Mouse (Mus musculus): ENCODE results near the gene Otog. TPM values are rescaled to one million over a fixed set of nuclear protein-coding genes. Genes with fewer than 3 reads are reported as not detected.

The Otog gene
- total and polyA plus RNA-seq, 3 experiments, result under 0.01 TPM; not detected in 2

- Histone ChIP-seq H3K4me2 (ENCODE audit: insufficient read depth, low read depth, poor library complexity, severe bottlenecking) (no peak overlapping the region), H3K79me2 (replicated peaks; ENCODE audit: control insufficient read depth, extremely low read depth, insufficient read depth, poor library complexity, severe bottlenecking) (no peaks in the 10 kb centered on the region), H3K9me3 (replicated peaks; ENCODE audit: low read length) (peaks cover 6% of the 10 kb centered on the region), H3K27me3 (replicated peaks) (peaks cover 63% of the 10 kb centered on the region), H3K4me1 (ENCODE audit: control insufficient read depth in 1 of 2, insufficient read depth in 2 of 2) (no peaks in the 10 kb centered on the region), H3K4me3 (replicated peaks in 1 of 3; ENCODE audit: low read depth in 2 of 3, low read length in 2 of 3, poor library complexity in 1 of 3) (no peak overlapping the region), H3K36me3 (replicated peaks in 1 of 2; ENCODE audit: control insufficient read depth in 1 of 2, insufficient read depth in 1 of 2, low read length in 1 of 2) (no peaks in the 10 kb centered on the region), H3K9ac (ENCODE audit: insufficient read depth, low read depth) (no peak overlapping the region), H3K27ac (ENCODE audit: insufficient read depth, low read depth) (no peak overlapping the region)
- dilution Hi-C loops (cut with MboI; ENCODE audit: extremely low pct_ligation_motif_present, extremely low pct_unique_long_range_greater_than_20kb, low sequenced_read_pairs) (no loop called here), in situ Hi-C loops (cut with MboI; ENCODE audit: low pct_ligation_motif_present, low pct_unique_long_range_greater_than_20kb, low sequenced_read_pairs) (no loop called here)
- TF ChIP-seq ZC3H11A (IDR thresholded peaks at IDR 0.05; ENCODE audit: low read depth, low read length) (no peak), NELFE (IDR thresholded peaks at IDR 0.05; ENCODE audit: low read depth, low read length) (no peak), MAZ (IDR thresholded peaks at IDR 0.05; ENCODE audit: low read depth, low read length) (no peak), JUN (IDR thresholded peaks at IDR 0.05; ENCODE audit: insufficient read depth, low read depth, low read length) (no peak), ETS1 (conservative IDR thresholded peaks at IDR 0.05; ENCODE audit: low read depth, low read length) (no peak), MEF2A (IDR thresholded peaks at IDR 0.05; ENCODE audit: borderline replicate concordance, low read depth, low read length) (no peak), BHLHE40 (IDR thresholded peaks at IDR 0.05; ENCODE audit: low read depth, low read length) (no peak), TCF12 (IDR thresholded peaks at IDR 0.05; ENCODE audit: low read depth, low read length) (no peak), EP300 (IDR thresholded peaks at IDR 0.05; ENCODE audit: low read length) (no peak), ELF1 (IDR thresholded peaks at IDR 0.05; ENCODE audit: low read depth, low read length) (no peak), TBP (conservative IDR thresholded peaks at IDR 0.05; ENCODE audit: low read depth, low read length) (no peak), ZKSCAN1 (IDR thresholded peaks at IDR 0.05; ENCODE audit: borderline replicate concordance, low read depth, low read length) (no peak), POLR2AphosphoS2 (IDR thresholded peaks at IDR 0.05; ENCODE audit: low read depth, low read length) (no peak), UBTF (IDR thresholded peaks at IDR 0.05; ENCODE audit: low read depth, low read length) (no peak), MAX (IDR thresholded peaks at IDR 0.05; ENCODE audit: low read length) (no peak), NRF1 (IDR thresholded peaks at IDR 0.05; ENCODE audit: low read depth, low read length) (no peak), POLR2A (IDR thresholded peaks at IDR 0.05; ENCODE audit: low read depth, low read length) (no peak), IRF4 (IDR thresholded peaks at IDR 0.05; ENCODE audit: low read depth, low read length) (no peak)
- no peak for DNase-seq (ENCODE audit: extremely low read depth)
These were observed 13.9 kb upstream of the Otog start for GRCm38 (mm10) chr7:46226936-46227335.

- no peak overlapping the region for H3K4me3 ChIP-seq (replicated peaks in 1 of 3; ENCODE audit: low read depth in 2 of 3, low read length in 2 of 3, poor library complexity in 1 of 3)
- peaks cover 7% of the 10 kb centered on the region for H3K9me3 ChIP-seq (replicated peaks; ENCODE audit: low read length)
- no peak overlapping the region for H3K27ac ChIP-seq (ENCODE audit: insufficient read depth, low read depth)
- H3K36me3 ChIP-seq (replicated peaks in 1 of 2; ENCODE audit: control insufficient read depth in 1 of 2, insufficient read depth in 1 of 2, low read length in 1 of 2), result no peaks in the 10 kb centered on the region
- TF ChIP-seq MAZ (IDR thresholded peaks at IDR 0.05; ENCODE audit: low read depth, low read length) (no peak), POLR2AphosphoS2 (IDR thresholded peaks at IDR 0.05; ENCODE audit: low read depth, low read length) (no peak), ZNF384 (IDR thresholded peaks at IDR 0.05; ENCODE audit: low read depth, low read length) (no peak), MEF2A (IDR thresholded peaks at IDR 0.05; ENCODE audit: borderline replicate concordance, low read depth, low read length) (no peak), RCOR1 (conservative IDR thresholded peaks at IDR 0.05; ENCODE audit: low read depth, low read length) (no peak), GABPA (IDR thresholded peaks at IDR 0.05; ENCODE audit: insufficient replicate concordance, low read depth, low read length) (no peak), ZKSCAN1 (IDR thresholded peaks at IDR 0.05; ENCODE audit: borderline replicate concordance, low read depth, low read length) (no peak)
- H3K4me1 ChIP-seq (ENCODE audit: control insufficient read depth in 1 of 2, insufficient read depth in 2 of 2), result no peaks in the 10 kb centered on the region
- H3K9ac ChIP-seq (ENCODE audit: insufficient read depth, low read depth), result no peak overlapping the region
- dilution Hi-C loops (cut with MboI; ENCODE audit: extremely low pct_ligation_motif_present, extremely low pct_unique_long_range_greater_than_20kb, low sequenced_read_pairs), result no loop called here
- H3K4me2 ChIP-seq (ENCODE audit: insufficient read depth, low read depth, poor library complexity, severe bottlenecking), result no peak overlapping the region
- H3K27me3 ChIP-seq (replicated peaks), result peaks cover 85% of the 10 kb centered on the region
- in situ Hi-C loops (cut with MboI; ENCODE audit: low pct_ligation_motif_present, low pct_unique_long_range_greater_than_20kb, low sequenced_read_pairs), result no loop called here
- H3K79me2 ChIP-seq (replicated peaks; ENCODE audit: control insufficient read depth, extremely low read depth, insufficient read depth, poor library complexity, severe bottlenecking), result no peaks in the 10 kb centered on the region
- DNase-seq (ENCODE audit: extremely low read depth), result no peak
These were observed 4.8 kb upstream of the Otog start for GRCm38 (mm10) chr7:46235948-46236347.

Measured in CH12.LX (cell line).